Mouse (Mus musculus) kidney, postnatal 10 days (tissue): ENCODE data around the gene Cdc25a.

Experiments
- DNase-seq: peaks from one replicate; pipeline ENCODE4 v3.0.0; 2021; ENCODE audit warnings: mixed read lengths

Gene Cdc25a

GRCm38 (mm10) chr9:109894413-109895090, 19.2 kb downstream of the Cdc25a start:
- DNase-seq: peak; percentile 85

GRCm38 (mm10) chr9:109895593-109895992, 20.2 kb downstream of the Cdc25a start:
- DNase-seq: peak; percentile 49

GRCm38 (mm10) chr9:109896253-109897150, 21.1 kb downstream of the Cdc25a start:
- no peak for DNase-seq

- DNase-seq: no peak
Observed at GRCm38 (mm10) chr9:109898027-109898426, 22.6 kb downstream of the Cdc25a start.

GRCm38 (mm10) chr9:109899361-109899760, 24.0 kb downstream of the Cdc25a start:
- no peak for DNase-seq

GRCm38 (mm10) chr9:109899774-109900173, 24.4 kb downstream of the Cdc25a start:
- no peak for DNase-seq

- DNase-seq: no peak
Observed at GRCm38 (mm10) chr9:109900604-109901003, 25.2 kb downstream of the Cdc25a start.

GRCm38 (mm10) chr9:109902246-109902645, 26.9 kb downstream of the Cdc25a start:
- DNase-seq: no peak

- DNase-seq: no peak
Observed at GRCm38 (mm10) chr9:109902740-109903139, 27.4 kb downstream of the Cdc25a start.

- peak; percentile 75 for DNase-seq
Observed at GRCm38 (mm10) chr9:109907300-109907699, 31.9 kb downstream of the Cdc25a start.

GRCm38 (mm10) chr9:109907774-109908465, 32.5 kb downstream of the Cdc25a start:
- DNase-seq: no peak

GRCm38 (mm10) chr9:109909102-109909501, 33.7 kb downstream of the Cdc25a start:
- no peak for DNase-seq

- no peak for DNase-seq
Observed at GRCm38 (mm10) chr9:109909926-109910325, 34.5 kb downstream of the Cdc25a start.

- DNase-seq: no peak
Observed at GRCm38 (mm10) chr9:109911779-109912178, 36.4 kb downstream of the Cdc25a start.

GRCm38 (mm10) chr9:109914269-109914926, 39.0 kb downstream of the Cdc25a start:
- no peak for DNase-seq

- DNase-seq: peak; percentile 46
Observed at GRCm38 (mm10) chr9:109917931-109918330, 42.6 kb downstream of the Cdc25a start.

- no peak for DNase-seq
Observed at GRCm38 (mm10) chr9:109929131-109929530, 53.8 kb downstream of the Cdc25a start.

- DNase-seq: no peak
Observed at GRCm38 (mm10) chr9:109930063-109930462, 54.7 kb downstream of the Cdc25a start.

GRCm38 (mm10) chr9:109930752-109931151, 55.4 kb downstream of the Cdc25a start:
- no peak for DNase-seq

- peak; percentile 99 for DNase-seq
Observed at GRCm38 (mm10) chr9:109931257-109932171, 56.1 kb downstream of the Cdc25a start, which contains the start of gene Map4. Map4 (plus strand) TSS chr9:109931460.

- DNase-seq: peak; percentile 63
Observed at GRCm38 (mm10) chr9:109932361-109932755, 57.0 kb downstream of the Cdc25a start.
